Mouse (Mus musculus) heart, postnatal 0 days (tissue): ENCODE measurements around the gene E4f1. TPM values are rescaled to one million over a fixed set of nuclear protein-coding genes. Genes with fewer than 3 reads are reported as not detected.

Experiments used
- ATAC-seq: fragments of 200-750 bp; cut with Nextera tagmentation; 2 replicates; pipeline ENCODE4 v1.8.0; 2017; ENCODE audit warnings: low read depth, moderate number of reproducible peaks, moderate library complexity; ENCODE audit not compliant: insufficient read depth
- DNase-seq: peaks from one replicate; pipeline ENCODE4 v3.0.0-alpha.2; 2016; ENCODE audit warnings: low spot score
- H3K27ac ChIP-seq: fragments of 300-500 bp; sonication (generic); 2 replicates; pipeline ENCODE4 v1.5.1; 2014; ENCODE audit warnings: low read depth, mild to moderate bottlenecking
- H3K27me3 ChIP-seq: fragments of 300-500 bp; sonication (generic); 2 replicates; pipeline ENCODE4 v1.6.1; 2014; ENCODE audit warnings: low read length, mixed read lengths; ENCODE audit not compliant: control insufficient read depth, insufficient read depth
- H3K36me3 ChIP-seq: fragments of 300-500 bp; sonication (generic); replicated peaks from 2 replicates; pipeline ENCODE4 v1.6.1; 2014; ENCODE audit warnings: low read length, mixed read lengths; ENCODE audit not compliant: control insufficient read depth, insufficient read depth
- H3K4me1 ChIP-seq: fragments of 300-500 bp; sonication (generic); 2 replicates; pipeline ENCODE4 v1.6.1; 2014; ENCODE audit warnings: antibody characterized with exemption; ENCODE audit not compliant: control insufficient read depth, insufficient read depth
- H3K4me2 ChIP-seq: fragments of 300-500 bp; sonication (generic); 2 replicates; pipeline ENCODE4 v1.6.1; 2014; ENCODE audit warnings: low read depth, mild to moderate bottlenecking, low read length, moderate library complexity
- H3K4me3 ChIP-seq: fragments of 300-500 bp; sonication (generic); 2 replicates; pipeline ENCODE4 v1.5.1; 2014; ENCODE audit warnings: low read depth, low read length
- H3K9ac ChIP-seq: fragments of 300-500 bp; sonication (generic); replicated peaks from 2 replicates; pipeline ENCODE4 v1.6.1; 2014; ENCODE audit warnings: low read depth, low read length, mixed read lengths
- H3K9me3 ChIP-seq: fragments of 300-500 bp; sonication (generic); replicated peaks from 2 replicates; pipeline ENCODE4 v1.6.1; 2016; ENCODE audit warnings: low read length; ENCODE audit not compliant: control insufficient read depth
- CTCF ChIP-seq: IDR thresholded peaks from 2 replicates; pipeline ENCODE4 v1.5.1; 2016; ENCODE audit warnings: antibody characterized with exemption, control low read depth, low read depth
- EP300 ChIP-seq: IDR thresholded peaks from 2 replicates; pipeline ENCODE4 v1.6.1; 2016; ENCODE audit warnings: antibody characterized with exemption, low read depth
- WGBS: fragments of 180-500 bp; shearing (Covaris S2); extraction: QIAGEN DNeasy Blood & Tissue Kit; methylation state at CpG from one replicate; pipeline ENCODE4 v1.1.7; 2014; 5-methylcytosine and 5-hydroxymethylcytosine counted together
- polyA plus RNA-seq: library from polyadenylated mRNA; unstranded; fragments of >200 nt; fragmentation: Nextera tagmentation; extraction: Ambion mirVana; gene quantifications from 2 replicates; pipeline ENCODE4 v1.2.1, GENCODE M21; 2015
- total RNA-seq: library from RNA; depleted of rRNA; stranded (reverse); fragments of >200 nt; gene quantifications from 2 replicates; pipeline ENCODE4 v1.2.3, GENCODE M21; 2014; ENCODE audit warnings: low replicate concordance

E4f1 gene
- total and polyA plus RNA-seq, 2 experiments from 2014 or later: 17.8 to 20.6 TPM

DNA sequence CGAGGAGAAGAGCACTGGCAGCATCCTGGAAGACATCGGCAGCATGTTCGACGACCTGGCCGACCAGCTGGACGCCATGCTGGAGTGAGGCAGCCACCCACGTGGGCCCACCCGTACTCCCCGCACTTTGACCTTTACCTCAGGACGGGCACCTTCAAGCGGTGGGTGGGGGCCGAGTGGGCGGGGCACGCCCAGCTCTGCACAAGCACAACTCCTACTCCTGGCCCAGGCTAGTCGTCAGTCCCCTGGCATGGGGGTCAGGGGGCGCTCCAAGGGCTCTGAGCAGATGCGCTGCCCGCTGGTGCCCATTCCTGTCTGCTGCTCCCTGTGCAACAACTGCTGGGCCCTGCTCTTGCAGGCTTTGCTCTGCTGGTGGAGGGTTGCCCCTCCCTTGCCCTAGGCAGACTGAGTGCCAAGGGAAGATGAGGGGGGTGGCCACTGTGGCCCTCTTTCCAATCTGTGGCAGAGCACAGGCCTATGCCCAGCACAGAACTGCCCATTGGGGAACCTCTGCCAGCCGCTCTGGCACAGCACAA lies 37.1 kb upstream of the E4f1 start:
- DNase-seq (no peak), ATAC-seq (peak; percentile 7; the same call in 1 of the 2 replicates)
- H3K4me3 ChIP-seq: no peak overlapping the region
- WGBS: 57% methylated on average over 19 of the region's 19 CpGs
- H3K4me1 ChIP-seq: no peaks in the 10 kb centered on the region
- no peaks in the 10 kb centered on the region for H3K9me3 ChIP-seq
- peaks cover 45% of the 10 kb centered on the region for H3K36me3 ChIP-seq
- TF ChIP-seq CTCF (no peak), EP300 (no peak)
- peaks cover 4% of the 10 kb centered on the region; the same call in 1 of the 2 replicates for H3K27me3 ChIP-seq
- H3K27ac ChIP-seq: no peak overlapping the region
- no peak overlapping the region for H3K9ac ChIP-seq
- H3K4me2 ChIP-seq: peak overlapping the region; percentile 56; the same call in 1 of the 2 replicates

DNA sequence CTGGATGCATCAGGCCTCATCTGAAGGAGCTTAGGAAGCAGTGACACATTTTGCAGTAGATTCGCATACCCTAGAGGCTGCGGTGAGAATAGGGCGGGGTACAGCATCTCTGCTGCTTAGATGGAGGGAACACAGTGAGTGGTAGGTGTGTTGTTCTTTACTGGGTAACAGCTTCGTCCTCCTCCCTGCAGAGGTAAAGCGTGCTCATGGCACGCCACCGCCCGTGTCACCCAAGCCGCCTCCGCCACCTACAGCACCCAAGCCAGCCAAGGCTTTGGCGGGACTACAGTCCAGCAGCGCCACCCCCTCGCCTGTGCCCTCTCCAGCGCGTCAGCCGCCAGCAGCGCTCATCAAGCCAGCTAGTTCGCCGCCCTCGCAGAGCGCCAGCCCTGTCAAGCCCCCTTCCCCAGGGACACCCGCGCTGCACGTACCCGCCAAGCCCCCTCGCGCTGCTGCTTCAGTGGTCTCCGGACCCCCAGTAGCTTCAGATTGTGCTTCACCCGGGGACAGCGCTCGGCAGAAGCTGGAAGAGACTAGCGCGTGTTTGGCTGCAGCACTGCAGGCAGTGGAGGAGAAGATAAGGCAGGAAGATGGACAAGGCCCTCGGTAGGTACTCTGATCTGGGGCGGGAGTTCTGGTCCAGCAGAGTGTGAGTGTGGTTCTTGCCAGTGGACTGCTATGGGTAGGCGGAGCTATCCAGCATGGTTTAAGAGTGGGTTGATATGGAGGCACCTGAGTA lies 36.4 kb upstream of the E4f1 start:
- Histone ChIP-seq H3K4me2 (peak overlapping the region; percentile 56), H3K4me3 (no peak overlapping the region; the same call in 1 of the 2 replicates), H3K9me3 (no peaks in the 10 kb centered on the region), H3K27me3 (peaks cover 4% of the 10 kb centered on the region; the same call in 1 of the 2 replicates), H3K36me3 (peaks cover 38% of the 10 kb centered on the region), H3K9ac (no peak overlapping the region), H3K27ac (no peak overlapping the region), H3K4me1 (no peaks in the 10 kb centered on the region)
- WGBS: 18% methylated on average over 36 of the region's 36 CpGs
- DNase-seq: no peak
- TF ChIP-seq EP300 (no peak), CTCF (no peak)
- ATAC-seq: peak; percentile 21; the same call in 1 of the 2 replicates

DNA sequence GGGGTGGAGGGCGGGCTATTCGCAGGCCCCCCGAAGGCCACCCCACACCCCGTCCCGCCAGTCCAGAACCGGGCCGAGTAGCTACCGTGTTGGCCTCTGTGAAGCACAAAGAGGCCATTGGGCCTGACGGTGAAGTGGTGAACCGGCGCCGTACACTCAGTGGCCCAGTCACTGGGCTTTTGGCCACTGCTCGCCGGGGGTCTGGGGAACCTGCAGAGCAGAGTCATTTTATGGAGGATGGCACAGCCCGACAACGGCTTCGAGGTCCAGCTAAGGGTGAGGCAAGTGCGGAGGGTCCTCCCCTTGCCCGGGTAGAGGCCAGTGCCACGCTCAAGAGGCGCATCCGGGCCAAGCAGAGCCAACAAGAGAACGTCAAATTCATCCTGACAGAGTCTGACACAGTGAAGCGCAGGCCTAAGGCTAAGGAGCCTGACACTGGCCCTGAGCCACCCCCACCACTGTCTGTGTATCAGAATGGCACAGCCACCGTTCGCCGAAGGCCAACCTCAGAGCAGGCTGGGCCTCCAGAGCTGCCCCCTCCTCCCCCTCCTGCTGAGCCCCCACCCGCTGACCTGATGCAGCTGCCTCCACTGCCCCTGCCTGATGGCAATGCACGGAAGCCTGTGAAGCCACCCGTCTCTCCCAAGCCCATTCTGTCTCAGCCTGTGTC lies 35.3 kb upstream of the E4f1 start:
- ATAC-seq (no peak), DNase-seq (no peak)
- Histone ChIP-seq H3K4me1 (no peaks in the 10 kb centered on the region), H3K4me3 (no peak overlapping the region), H3K27me3 (peaks cover 4% of the 10 kb centered on the region; the same call in 1 of the 2 replicates), H3K36me3 (peaks cover 27% of the 10 kb centered on the region), H3K9ac (no peak overlapping the region), H3K27ac (no peak overlapping the region), H3K4me2 (no peak overlapping the region), H3K9me3 (no peaks in the 10 kb centered on the region)
- WGBS: 92% methylated on average over 30 of the region's 30 CpGs
- TF ChIP-seq CTCF (no peak), EP300 (no peak)

DNA sequence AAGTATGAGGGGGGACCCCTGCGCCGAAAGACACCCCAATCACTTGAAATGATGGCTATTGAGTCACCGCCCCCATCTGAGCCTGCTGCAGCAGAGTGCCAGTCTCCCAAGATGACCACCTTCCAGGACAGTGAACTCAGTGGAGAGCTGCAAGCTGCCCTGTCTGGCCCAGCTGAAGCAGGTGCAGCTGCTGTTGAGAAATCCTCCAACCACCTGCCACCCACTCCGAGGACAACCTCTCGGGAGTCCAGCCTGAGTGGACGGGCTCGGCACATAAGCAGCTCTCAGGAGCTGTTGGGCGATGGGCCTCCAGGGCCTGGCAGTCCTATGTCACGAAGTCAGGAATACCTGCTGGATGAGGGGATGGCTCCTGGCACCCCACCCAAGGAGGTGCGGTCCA lies 34.0 kb upstream of the E4f1 start:
- H3K27ac ChIP-seq: no peak overlapping the region
- peaks cover 4% of the 10 kb centered on the region; the same call in 1 of the 2 replicates for H3K27me3 ChIP-seq
- DNase-seq: no peak
- H3K4me2 ChIP-seq: no peak overlapping the region
- 88% methylated on average over 10 of the region's 10 CpGs for WGBS
- H3K9ac ChIP-seq: no peak overlapping the region
- no peak for ATAC-seq
- H3K4me1 ChIP-seq: no peaks in the 10 kb centered on the region
- H3K9me3 ChIP-seq: no peaks in the 10 kb centered on the region
- peaks cover 14% of the 10 kb centered on the region for H3K36me3 ChIP-seq
- TF ChIP-seq CTCF (no peak), EP300 (no peak)
- H3K4me3 ChIP-seq: no peak overlapping the region

DNA sequence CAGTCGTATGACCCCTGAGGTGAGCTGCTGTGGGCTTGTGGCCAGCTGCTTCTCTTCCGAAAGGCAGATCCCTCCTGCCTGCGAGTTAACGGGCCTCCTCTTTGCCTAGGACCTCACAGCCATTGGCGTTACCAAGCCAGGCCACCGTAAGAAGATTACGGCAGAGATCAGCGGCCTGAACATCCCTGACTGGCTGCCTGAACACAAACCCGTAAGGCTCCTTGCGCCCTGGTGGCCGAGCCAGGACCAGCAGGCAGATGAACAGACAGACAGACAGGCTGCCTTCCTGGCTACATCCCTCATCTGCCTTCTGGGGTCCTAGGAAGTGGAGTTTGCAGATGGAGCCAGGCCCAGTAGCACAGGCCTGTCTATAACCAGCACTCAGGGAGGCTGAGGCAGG lies 32.1 kb upstream of the E4f1 start:
- H3K27ac ChIP-seq: no peak overlapping the region
- no peak overlapping the region for H3K4me2 ChIP-seq
- H3K4me1 ChIP-seq: no peaks in the 10 kb centered on the region
- no peak overlapping the region for H3K4me3 ChIP-seq
- no peak overlapping the region for H3K9ac ChIP-seq
- WGBS: 28% methylated on average over 11 of the region's 11 CpGs
- ATAC-seq (no peak), DNase-seq (no peak)
- TF ChIP-seq EP300 (no peak), CTCF (peak; percentile 17; the same call in 1 of the 2 replicates)
- no peaks in the 10 kb centered on the region for H3K36me3 ChIP-seq
- H3K9me3 ChIP-seq: no peaks in the 10 kb centered on the region
- H3K27me3 ChIP-seq: peaks cover 4% of the 10 kb centered on the region; the same call in 1 of the 2 replicates
